Mouse (Mus musculus) urinary bladder, postnatal 25 days (tissue): ENCODE measurements around the gene Fbxl15.

Source experiments
- DNase-seq: peaks from one replicate; pipeline ENCODE4 v3.0.0; 2022; ENCODE audit warnings: low spot score

Fbxl15 gene

DNA sequence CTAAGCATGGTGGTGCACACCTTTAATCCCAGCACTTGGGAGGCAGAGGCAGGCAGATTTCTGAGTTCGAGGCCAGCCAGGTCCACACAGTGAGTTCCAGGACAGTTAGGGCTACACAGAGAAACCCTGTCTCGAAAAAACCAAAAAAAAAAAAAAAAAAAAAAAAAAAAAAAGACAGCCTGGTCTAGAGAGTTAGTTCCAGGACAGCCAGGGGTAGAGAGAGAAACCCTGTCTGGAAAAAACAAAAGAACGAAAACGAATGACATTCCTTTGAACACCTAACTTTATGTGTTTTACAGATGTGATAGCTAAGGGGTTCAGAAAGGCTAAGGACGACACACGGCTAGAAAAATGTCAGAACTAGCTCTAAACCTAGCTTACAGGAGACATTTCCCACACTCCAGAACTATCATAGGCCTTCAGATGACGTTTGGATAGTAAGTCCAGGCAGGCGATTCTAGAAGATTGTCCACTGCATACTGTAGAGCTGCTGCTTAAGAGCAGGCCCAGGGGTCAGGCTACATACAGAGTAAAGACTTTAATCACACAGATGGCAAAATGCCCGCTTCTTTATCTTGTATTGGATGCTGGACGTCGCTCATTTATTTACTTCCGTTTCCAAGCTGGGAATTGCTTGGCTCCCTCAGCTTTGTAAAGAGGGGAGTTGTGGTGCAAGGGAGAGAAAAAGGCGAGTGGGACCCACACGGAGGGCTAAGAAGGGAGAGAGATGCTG lies 20.1 kb downstream of the Fbxl15 start:
- no peak for DNase-seq

DNA sequence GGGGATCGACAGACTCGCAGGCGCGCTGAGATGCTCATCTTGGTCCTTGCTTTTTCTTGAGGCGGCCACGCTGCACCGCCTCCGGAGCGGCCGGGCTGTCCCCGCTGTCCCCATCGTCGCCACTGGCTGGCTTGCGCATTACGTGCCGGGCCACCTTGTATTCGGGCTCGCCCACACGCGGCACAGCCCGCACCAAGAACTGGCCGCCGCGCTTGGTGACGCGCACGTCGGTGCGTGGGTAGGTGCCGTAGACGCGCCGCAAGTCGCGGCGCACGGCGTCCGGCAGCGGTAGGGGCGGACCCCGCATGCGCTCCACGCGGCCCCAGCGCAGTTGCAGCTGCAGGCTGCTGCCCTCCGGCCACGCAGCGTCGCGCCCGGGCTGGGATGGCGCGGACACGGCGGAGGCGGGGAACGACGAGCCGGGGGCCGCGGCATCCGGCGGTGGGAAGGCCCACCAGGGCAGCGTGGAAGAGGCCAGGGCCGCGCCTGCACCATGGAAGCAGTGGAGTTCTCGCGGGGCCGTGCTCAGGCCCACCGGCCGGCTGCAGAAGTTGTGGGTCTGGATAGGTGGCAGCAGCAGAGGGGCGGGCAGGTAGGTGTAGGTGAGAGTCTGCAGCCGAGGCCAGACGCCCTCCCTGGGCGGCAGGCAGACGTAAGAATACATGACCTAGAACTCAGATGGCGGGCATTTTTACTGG lies 20.9 kb downstream of the Fbxl15 start:
- peak; percentile 69 for DNase-seq

DNA sequence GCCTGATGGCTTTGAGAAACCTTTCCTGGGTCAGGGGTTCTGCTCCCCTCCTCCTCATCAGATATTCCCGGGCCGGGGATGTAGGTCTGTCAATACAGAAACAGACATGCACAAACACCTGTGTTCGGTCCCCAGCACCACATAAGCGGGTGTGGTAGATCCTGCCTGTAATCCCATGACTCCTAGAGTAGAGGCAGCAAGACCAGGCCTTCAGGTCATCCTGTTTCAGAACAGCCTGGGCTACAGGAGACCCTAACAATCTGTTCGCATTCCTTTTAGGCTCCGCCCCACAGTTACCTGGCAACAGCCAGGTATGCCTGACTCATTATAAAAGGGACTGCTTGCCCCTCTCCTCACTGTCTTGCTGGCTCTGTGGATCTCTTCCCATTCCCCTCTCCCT lies 21.6 kb downstream of the Fbxl15 start:
- peak; percentile 15 for DNase-seq

DNA sequence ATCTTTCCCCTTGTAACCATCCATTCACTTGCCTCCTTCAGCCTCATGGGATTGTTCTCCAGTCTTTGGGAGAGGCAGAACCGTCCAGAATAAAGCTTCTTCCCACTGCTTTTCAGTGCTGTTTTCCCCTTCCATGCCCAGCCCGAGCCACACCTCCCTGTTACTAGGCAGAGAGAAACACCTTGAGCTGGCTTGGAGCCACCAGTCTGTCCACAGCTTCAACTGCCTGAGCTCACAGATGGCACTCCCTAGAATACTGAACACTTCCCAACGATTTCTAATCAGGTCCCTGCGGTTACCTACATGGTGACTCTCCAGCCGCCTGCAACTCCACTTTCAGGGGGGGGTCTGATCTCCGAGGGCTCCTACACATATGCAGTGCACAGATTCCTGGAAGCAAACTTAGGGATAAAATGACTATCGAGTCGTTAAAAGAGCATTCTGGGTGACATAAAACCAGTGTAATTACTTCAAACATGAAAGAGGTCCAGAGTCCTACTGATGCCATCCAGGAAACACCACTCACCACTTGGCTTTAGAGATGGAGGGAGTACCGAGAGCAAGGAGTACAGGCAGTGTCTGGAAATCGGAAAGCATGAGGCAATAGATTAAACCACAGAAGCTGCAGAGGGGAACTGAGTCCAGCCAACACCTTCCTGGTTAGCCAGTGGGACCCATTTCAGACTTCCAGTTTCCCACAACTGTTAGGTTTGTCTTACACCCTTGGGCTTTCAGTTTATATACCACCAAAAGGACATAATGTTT lies 22.4 kb downstream of the Fbxl15 start, which contains the start of gene 2310034G01Rik:
TSS of gene 2310034G01Rik (minus strand) at position 135 of the 765 bp plus-strand sequence.
- no peak for DNase-seq

DNA sequence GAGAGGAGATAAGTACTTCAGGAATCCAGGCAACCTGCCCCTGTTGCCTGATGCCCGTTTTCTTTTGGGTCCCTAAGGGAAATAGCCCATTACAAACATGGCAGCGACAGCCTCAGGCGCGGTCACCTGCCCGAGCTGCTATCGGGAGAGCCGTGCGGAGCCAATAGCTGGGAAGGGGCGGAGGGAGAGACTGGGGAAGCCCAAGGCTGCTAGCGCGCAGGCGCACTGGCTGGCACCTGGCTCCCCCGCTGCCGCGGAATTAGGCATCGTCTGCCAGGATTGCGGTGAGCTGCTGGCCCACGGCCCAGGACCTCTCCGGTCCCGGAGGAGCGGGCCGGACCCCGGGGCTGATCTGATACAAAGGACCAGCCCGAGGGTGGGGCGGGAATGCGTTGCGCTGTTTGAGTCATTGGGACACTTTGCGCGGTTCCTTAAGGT lies 28.7 kb downstream of the Fbxl15 start:
- peak; percentile 71 for DNase-seq

DNA sequence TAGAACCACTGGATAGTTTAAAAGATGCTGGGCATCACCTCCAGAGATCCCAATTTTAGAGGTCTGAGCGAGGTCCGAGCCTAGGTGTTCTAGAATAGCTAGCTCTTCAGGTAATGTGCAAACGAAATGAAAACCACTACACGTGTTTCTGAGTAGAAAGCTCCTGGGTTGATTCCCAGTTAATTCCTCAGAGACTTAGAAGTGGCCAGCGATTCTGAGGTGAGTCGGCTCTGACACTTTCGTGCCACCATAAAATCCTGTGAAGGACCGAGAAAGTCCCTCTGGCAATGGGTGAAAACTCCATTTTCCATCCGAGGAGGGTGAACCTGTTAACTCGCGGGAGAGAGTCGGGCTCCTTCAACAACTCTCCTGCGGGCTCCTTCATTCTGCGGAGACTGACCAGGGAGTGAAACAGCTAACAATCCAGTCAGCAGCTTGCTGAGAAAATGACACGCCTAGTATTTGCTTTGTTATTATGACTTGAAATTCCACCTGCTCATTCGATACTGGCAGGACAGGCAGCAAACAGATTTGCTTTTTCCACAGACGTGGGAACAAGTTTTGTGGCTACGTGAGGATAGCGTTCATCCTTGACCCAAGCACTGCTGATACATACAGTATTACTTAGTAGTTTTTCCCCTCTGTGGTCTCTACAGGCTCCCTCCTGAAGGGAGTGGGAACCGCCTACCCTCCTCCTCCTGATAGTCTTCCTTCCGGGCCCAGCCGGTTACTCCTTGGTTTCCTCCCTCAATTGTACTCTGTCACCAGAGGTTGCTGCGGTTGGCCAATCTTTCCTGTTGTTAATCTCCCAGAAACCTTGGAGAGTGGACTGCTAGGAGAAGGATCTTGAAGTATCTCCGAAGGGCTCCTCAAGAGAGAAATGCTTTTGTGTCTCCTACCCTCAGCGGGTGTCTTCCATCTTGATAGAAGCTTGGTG lies 29.6 kb downstream of the Fbxl15 start:
- no peak for DNase-seq

DNA sequence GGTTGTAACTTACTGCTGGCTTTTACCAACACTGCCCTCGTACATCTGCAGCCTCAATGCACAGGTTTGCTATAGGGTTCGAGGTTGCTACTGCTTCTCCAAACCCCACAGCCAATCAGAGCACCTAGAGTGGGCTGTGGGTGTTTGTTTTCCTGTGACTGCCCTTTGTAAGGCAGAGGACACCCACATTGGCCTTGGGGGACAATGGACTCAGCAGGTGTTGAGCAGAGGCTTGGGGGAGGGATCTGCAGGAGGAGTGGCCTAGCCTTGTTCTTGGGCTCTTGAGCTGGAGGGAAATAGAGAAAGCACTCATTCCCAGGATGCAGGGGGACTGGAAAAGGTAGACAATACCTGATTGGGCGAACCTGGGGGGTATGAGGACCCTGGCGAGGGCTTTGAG lies 30.4 kb downstream of the Fbxl15 start:
- no peak for DNase-seq

DNA sequence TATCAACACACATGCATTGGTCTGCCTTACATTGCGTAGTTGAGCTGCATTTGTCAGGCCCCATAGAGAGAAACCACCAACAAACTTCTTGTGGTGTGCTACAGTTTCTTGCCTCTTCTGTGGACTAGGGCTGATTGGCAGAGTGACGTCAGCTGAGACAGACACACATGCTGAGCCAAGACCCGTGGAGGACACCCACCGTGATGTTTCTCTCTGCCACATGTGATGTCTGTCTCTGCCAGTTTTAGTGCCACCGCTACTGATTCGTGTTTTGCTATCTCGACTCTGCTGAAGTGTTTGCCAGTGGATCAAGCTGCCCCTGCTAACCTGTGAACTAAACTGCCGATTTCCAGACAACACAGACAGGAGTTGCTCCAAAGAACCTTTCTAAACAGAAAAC lies 34.1 kb downstream of the Fbxl15 start:
- DNase-seq: no peak

DNA sequence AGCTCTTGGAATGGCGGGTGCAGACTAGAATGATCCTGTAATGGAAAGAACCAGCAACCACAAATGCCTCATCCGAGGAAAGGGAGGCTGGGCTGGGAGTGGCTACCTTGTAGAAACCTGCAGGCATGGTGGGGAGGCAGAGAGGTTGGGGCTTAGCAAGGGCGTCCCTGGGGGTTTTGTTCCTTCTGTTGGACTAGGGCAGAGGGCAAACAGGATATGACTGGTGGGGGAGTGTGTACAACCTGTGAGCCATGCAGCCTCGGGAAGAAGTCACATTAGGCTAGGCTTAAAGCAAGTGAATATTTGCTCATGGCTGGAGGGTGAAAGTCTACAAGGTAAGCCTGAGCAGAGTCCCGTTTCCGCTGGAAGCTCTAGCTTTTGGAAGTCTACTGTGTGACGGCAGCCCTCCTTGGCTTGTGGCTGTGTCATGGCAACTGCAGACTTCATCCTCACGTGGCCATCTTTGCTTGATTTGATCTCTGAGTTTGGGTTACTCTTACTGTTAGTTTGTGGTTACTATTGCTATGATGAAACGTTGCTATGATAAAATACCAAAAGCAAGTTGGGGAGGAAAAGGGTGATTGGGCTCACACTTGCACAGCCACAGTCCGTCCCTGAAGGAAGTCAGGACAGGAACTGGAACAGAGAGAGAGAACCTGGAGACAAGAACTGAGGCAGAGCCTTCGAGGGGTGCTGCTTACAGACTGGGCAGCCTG lies 35.5 kb downstream of the Fbxl15 start:
- no peak for DNase-seq

DNA sequence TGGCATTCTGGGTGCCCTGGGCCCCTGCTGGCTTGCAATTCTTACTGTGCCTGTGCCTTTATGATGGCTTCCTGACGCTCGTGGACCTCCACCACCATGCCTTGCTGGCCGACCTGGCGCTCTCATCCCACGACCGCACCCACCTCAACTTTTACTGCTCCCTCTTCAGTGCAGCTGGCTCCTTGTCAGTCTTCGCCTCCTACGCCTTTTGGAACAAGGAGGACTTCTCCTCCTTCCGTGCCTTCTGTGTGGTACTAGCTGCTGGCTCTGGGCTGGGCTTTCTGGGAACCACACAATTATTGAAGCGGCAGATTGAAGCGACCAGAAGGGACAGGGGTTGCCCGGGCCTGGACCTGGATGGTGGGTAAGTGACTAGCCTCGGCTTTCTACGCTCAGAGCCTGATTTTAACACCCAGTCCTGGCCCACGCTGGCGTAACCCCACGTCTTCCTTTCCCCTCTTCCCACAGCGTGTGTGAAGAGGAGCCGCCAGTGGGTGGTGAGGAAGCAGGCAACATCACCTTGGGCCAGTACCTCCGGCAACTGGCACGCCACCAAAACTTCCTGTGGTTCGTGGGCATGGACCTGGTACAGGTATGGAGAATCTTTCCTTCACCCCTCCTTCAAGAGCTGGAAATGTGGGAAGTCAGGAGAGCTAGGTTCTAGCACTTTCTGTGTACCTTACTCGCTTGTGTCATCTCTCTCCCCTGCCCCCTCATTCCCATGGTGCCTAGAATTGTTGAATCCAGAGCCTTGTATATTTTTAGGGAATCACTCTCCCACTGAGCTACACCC lies 40.0 kb downstream of the Fbxl15 start:
- DNase-seq: no peak

DNA sequence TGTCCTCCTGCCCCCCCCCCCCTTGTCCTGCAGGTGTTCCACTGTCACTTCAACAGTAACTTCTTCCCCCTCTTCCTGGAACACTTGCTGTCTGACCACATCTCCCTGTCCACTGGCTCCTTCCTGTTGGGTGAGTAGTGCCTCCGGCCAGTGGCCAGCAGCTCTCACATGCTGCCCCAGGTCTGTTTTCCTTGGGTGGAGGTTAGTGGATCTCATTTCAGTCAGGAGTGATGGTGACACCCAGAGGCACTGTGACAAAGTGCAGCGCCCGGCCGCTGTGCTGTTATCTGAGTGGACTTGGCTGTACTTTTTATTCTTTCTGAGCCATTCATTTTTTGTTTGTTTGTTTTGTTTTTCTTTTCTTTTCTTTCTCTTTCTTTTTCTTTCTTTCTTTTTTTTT lies 41.2 kb downstream of the Fbxl15 start:
- DNase-seq: peak; percentile 21

DNA sequence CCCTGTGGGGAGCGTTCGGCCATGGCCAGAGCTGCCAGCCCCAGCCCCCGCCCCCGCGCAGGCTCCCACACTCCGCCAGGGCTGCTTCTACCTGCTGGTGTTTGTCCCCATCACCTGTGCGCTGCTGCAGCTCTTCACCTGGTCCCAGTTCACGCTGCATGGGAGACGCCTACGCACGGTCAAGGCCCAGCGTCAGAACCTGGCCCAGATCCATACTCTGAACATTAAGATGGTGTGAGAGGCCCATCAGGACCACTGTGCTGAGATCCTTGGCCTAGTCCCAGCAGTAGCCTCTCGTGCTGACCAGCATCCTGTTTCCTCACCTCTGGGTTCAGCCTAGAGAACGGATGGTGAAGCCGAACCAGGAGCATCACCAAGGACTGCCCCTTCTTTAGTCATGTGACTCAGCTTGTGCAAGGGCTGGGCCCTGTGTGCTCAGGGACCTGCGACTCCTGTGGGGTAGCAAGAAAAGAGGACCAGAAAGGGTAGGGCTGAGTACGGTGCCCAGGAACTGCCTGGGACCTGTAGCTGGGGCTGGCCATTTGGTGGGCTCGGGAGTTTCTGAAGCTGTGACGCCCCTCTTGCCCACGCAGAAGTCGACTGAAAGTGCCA lies 46.6 kb downstream of the Fbxl15 start:
- DNase-seq: no peak

DNA sequence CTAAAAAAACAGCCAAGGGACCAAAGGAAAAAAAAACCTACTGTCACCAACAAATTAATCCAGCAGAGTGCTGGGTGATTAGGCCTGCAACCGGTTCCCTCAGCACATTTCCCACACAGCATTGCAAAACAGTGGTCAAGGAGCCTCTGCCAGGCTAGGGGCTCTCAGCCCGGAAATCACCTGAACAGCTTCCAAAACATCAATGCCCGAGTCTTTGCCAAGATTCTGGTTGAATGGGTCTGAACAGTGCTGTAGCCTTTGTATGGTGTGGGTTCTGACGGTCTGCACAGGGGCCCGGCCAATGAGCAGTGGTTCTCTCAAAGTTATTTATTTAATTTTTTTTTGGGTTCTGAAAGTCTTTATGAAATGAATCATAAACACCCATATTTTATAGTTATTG lies 47.5 kb downstream of the Fbxl15 start:
- DNase-seq: no peak

DNA sequence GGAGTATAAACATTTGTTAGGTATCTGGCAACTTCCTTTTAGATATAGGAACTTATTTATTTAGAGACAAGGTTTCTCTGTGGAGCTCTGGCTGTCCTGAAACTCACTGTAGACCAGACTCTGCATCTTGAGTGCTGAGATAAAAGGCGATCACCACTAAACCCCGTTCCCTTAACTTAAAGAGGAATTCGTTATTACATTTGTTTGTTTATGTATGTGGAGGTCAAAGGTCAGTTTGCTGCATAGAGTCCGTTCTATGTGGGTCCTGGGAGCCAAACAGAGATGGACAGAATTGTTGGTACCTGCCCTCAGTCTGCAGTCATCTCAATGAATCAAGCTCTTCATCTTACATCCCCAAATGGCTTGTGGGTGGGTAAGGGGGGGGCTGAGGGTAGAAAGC lies 47.9 kb downstream of the Fbxl15 start:
- no peak for DNase-seq
